Mouse (Mus musculus) retina, embryonic 14.5 days (tissue): ENCODE measurements around the gene Gm8906.
"Not testable (repeated sequence)": the region's sequence is repeated elsewhere in the genome, so short reads cannot be mapped to it uniquely, and the experiment has no call there.

Experiments
- DNase-seq: peaks from one replicate; pipeline ENCODE4 v3.0.0-alpha.2; 2015; ENCODE audit warnings: low spot score

The Gm8906 gene

GRCm38 (mm10) chr5:11502385-11502784, at the start of gene Gm8906:
Gene Gm8906, plus strand, starts transcription at chr5:11502685.
- not testable (repeated sequence) for DNase-seq
